Mouse (Mus musculus) megakaryocyte, embryonic 14.5 days (primary cell): ENCODE results near the gene Dscam.

ENCODE experiments used
- FLI1 ChIP-seq: IDR thresholded peaks from 2 replicates; pipeline ENCODE4 v1.6.1; 2012; ENCODE audit warnings: low read length, inconsistent platforms, mixed read lengths
- GATA1 ChIP-seq: IDR thresholded peaks from 3 replicates; pipeline ENCODE4 v1.6.1; 2012; ENCODE audit warnings: mixed read lengths, low read length, inconsistent platforms, borderline replicate concordance

DNA sequence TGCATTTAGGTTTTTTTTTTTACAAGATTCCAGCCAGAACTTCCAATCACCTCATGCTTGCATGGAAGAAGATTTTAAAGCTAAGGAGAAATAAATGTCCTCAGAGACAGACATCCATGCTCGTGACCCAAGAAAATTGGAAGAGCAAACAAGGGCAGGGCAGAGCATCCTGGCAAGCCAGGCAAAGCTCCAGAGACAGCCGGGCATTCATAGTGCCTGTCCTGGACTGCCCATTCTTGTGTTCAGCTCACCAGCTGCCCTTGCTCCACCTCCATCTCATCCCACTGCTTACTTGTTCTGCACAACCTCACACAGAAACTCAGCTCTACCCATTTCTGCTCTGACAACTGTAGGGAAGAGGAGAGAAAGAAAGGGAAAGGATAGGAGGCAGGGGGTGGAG is 534.6 kb downstream of the Dscam start:
- TF ChIP-seq GATA1 (no peak), FLI1 (no peak)
